Mouse (Mus musculus) lung, postnatal 25 days (tissue): Measurements from ENCODE around the gene Ch25h.

ENCODE experiments used
- DNase-seq: peaks from one replicate; pipeline ENCODE4 v3.0.0; 2022; ENCODE audit warnings: low spot score

Gene Ch25h

DNA sequence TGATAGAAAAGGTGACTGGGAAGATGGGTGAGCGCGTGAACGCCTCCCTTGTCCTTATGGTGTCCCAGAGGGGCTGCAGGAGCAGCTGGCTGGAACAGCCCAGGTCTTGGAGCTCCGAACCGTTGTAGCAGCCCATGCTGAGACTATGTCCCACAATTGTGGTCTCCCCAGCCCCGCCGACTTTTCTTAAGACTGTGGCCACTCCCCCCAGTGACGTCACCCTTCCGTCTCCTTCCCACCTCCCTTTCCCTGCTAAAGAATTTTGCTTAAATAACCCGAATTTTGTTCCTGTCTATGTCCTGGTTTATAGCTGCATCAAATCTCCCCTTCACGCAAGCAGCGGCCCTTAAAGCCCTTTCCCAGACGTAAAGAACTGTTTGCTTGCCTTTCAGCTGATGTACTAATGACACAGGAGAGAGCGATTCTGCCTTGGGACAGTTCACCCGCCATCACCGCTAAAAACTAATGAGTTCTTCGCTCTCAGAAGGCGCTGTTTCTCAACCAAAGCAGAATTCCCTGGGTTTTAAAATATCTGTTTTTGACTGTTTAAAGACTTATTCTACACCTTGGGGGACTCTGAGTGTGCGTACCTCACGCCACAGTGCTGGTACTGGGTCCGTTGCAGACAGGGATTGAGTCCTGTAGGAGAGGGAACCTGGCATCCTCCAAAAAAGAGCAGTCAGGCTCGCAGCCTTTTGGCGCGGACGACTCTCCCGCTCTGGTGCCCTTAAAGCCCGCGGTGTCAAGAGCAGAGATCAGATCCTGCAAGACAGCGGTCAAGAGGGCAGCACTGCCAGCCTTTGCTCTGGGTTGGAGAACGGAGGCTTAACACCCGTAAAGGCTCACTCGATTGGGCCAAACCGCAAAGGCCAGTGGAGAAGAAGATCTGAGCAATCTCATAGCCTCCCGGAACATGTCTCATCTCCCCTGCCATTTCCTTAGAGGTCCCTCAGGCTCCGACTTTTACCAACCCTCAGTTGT is at the start of gene Ch25h:
TSS of gene Ch25h (minus strand) at position 174 of the 981 bp plus-strand sequence.
- DNase-seq = peak; percentile 33

- DNase-seq = no peak
Observed at GRCm38 (mm10) chr19:34524646-34525045, 49.7 kb upstream of the Ch25h start.

GRCm38 (mm10) chr19:34523106-34523725 is 48.3 kb upstream of the Ch25h start:
- DNase-seq = no peak

GRCm38 (mm10) chr19:34521978-34522377 is 47.0 kb upstream of the Ch25h start:
- no peak for DNase-seq

DNA sequence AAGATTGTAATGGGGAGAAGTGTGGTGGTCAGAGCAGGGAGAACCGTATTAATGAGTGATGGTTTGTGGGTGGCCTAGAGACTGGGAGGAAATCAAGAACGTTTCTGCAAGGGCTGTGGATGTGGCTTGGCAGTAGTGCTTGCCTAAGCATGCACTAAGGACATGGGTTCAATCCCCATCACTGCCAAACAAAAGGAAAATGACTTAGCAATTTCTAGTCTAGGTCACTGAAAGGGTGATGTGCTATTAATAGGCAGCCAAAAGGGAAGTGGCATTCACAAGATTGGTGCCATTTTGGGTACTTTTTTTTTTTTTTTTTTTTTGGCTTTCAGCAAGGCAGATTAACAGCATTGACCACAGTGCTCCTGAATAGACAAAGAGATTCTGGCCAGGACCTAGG is 46.4 kb upstream of the Ch25h start:
- DNase-seq = no peak

DNA sequence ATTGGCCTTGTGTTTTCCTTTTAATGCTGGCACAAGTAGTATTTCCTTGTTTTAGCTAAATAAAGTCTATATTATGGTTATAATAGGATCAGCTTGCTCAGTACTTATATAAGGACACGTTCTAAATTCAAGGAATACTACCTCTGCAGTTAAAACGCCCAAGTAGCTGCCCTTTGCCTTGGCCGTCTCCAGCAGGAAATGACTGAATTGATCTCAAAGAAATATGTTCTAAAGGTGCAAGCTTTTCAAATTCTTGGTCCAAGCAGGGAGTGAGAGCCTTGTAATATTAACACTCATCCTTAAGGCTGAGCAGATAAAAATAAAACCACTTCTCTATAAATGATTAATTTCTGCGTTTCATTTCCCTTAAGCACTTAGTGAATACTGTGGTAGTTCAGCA is 45.1 kb upstream of the Ch25h start:
- no peak for DNase-seq

GRCm38 (mm10) chr19:34519646-34520045 is 44.7 kb upstream of the Ch25h start:
- DNase-seq = no peak

GRCm38 (mm10) chr19:34518786-34519185 is 43.8 kb upstream of the Ch25h start:
- no peak for DNase-seq

GRCm38 (mm10) chr19:34517812-34518594 is 43.0 kb upstream of the Ch25h start:
- DNase-seq = no peak

DNA sequence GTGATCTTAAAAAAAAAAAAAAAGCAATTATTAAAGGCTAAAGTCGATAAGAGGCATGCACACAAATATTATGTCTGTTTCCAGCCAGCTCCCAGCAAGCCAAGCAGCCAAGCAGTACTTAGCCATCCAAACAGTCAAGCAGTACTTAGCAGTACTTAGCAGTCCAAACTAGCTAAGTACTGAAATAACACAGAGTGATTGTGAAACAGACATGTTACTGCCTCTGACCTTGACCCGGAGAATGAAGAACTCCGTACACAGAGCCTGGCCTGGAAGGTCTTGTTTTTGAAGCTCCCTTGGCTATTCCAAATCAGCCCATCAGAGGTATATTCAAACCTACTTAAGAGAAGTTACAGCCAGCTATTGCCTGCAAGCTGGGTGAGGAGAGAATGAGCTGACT is 42.2 kb upstream of the Ch25h start:
- peak; percentile 76 for DNase-seq

GRCm38 (mm10) chr19:34516346-34516745 is 41.4 kb upstream of the Ch25h start:
- DNase-seq = no peak

GRCm38 (mm10) chr19:34515681-34516080 is 40.7 kb upstream of the Ch25h start:
- peak; percentile 61 for DNase-seq

- no peak for DNase-seq
Observed at GRCm38 (mm10) chr19:34511528-34511927, 36.6 kb upstream of the Ch25h start.

GRCm38 (mm10) chr19:34510717-34511116 is 35.8 kb upstream of the Ch25h start:
- DNase-seq = no peak

- peak; percentile 35 for DNase-seq
Observed at GRCm38 (mm10) chr19:34505161-34505721, 30.3 kb upstream of the Ch25h start.

GRCm38 (mm10) chr19:34500763-34501162 is 25.8 kb upstream of the Ch25h start:
- DNase-seq = peak; percentile 91

DNA sequence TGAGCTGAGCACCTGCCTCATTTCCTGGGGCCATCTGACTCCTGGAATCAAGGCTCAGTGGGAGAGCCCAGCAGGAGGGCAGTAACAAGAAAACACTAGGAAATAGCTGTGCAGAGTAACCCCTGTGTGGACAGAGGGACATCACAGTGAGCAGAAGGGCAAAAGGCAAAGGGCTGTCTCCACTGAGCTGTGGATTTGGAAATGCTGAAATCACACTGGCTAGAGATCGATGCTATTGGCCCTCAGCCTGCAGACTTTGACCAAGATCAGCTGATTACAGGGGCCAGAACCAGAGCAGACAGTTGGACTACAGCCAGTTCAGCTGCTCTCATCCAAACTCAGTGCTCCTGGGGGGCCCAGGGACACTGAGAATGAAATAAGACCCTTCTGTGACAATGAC is 21.4 kb upstream of the Ch25h start:
- no peak for DNase-seq

DNA sequence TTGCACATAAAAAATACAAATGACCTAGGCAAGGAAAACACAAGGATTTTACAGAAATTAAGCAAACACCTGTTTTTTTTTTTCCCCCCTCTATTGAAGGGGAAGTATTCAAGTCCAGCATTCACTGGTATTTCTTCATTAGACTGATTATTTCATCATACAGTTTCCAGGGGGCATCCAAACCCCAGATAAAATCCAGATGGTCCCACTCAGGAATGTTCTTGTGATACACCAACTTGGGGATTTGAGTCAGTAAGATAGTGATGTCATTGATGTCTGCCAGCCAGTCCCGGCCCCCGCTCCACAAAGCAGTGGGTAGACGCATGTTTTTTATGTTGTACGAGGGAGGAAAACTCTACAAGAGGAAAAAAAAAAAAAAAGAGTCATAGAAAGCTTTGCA is 18.9 kb upstream of the Ch25h start:
- DNase-seq = no peak

GRCm38 (mm10) chr19:34483547-34483946 is 8.6 kb upstream of the Ch25h start:
- peak; percentile 67 for DNase-seq

DNA sequence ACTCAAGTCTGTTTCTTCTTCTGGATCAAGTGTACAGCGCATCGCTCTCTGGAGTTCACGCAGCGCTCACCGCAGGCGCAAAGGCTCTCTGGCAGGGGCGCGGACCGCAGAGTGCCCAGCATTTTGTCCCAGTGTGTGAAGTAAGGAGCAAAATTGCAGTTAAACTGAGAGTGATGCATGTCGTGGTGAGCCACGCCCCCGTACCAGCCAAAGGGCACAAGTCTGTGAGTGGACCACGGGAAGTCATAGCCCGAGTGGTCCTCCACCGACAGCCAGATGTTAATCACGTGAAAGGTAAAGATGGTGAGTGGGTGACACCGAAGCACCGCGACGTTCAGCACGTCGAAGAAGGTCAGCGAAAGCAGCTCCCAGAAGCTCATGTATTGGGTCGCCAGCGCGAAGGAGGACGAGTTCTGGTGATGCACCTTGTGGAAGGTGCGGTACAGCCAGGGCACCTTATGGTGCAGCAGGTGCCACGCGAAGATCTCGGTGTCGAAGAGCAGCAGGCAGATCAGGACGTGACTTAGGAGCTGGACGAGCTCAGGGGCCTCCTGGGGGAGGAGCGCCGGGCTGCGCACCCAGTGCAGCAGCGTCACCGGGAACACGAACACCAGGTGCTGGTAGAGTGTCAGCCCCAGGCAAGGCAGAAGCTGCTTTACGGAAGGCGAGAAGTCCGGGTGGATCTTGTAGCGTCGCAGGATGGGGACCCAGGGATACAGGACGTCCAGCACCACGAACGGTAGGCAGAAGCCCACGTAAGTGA is 555 bp downstream of the Ch25h start:
- no peak for DNase-seq

DNA sequence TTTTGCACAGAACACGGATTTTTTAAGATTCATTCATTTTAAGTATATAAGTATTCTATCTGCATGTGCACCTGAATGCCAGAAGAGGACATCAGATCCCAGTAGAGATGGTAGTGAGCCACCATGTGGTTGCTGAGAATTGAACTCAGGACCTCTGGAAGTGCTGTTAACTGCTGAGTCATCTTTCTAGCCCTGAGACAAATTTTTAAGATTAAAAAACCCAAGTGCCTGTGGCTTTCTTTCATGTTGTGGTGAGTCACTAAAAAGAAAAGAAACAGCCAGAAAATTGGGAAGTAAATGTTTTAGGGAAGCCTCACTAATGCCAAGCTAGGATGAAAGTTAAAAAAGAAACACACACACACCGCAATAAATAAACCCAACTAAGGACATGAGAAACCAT is 3.3 kb downstream of the Ch25h start:
- no peak for DNase-seq
